Mouse (Mus musculus): ENCODE data around the gene Tmc6.
"Not testable (repeated sequence)": the region's sequence is repeated elsewhere in the genome, so short reads cannot be mapped to it uniquely, and the experiment has no call there.

Tmc6 gene

DNA sequence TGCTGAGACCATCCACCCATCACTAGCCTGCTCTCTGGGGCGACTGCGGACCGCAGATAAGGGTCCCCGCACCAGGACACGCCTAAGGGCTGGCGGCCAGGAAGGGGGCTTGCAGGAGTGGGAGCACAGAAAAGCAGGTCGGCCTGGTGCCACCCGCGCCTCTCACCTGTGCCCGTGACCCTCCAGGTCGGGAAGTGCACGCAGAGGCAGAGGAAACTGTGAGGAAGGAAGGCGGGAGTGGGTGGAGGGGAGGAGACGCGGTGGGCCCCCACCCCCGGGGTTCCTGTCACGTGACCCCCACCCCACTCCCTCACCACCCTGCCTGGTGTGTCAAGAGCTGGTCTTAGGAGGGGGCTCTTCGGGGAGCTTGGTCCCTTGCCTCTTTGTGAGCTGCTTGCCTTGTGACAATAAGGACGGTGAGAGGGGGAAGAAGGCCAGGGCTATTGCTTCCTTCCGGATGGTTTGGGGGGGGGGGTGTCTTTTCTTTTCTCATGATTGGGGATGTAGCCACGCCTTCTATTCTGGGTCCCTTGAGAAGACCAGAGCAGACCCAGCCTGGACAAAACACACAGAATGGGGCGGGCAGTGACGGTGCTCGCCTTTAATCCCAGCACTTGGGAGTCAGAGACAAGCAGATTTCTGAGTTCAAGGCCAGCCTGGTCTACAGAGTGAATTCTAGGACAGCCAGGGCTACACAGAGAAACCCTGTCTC lies at the start of gene Tmc6, which contains the start of gene Tmc8:
Gene Tmc6, minus strand, starts transcription at position 206 of the 712 bp plus-strand sequence.
Gene Tmc8, plus strand, starts transcription at position 84 of the 712 bp plus-strand sequence.
- no peak for DNase-seq

DNA sequence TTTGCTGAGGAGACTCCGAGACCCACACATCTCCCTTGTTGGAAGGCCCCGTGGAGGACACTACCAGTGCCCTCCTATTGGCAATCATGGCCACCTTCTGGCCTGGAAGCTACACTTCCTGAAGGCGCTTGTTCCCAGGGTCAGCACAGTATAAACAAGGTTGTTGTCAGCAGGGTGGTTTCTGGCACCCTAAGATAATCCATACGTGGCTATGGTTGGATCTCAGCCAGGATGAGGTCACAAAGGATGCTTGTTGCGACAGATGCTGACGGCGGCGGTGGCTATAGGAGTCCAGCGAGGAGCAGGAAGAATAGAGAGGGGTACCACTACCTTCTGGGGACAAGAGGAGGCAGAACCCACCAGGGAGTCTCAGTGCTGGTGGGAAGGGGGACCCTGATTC lies 48.4 kb upstream of the Tmc6 start:
- DNase-seq = no peak

DNA sequence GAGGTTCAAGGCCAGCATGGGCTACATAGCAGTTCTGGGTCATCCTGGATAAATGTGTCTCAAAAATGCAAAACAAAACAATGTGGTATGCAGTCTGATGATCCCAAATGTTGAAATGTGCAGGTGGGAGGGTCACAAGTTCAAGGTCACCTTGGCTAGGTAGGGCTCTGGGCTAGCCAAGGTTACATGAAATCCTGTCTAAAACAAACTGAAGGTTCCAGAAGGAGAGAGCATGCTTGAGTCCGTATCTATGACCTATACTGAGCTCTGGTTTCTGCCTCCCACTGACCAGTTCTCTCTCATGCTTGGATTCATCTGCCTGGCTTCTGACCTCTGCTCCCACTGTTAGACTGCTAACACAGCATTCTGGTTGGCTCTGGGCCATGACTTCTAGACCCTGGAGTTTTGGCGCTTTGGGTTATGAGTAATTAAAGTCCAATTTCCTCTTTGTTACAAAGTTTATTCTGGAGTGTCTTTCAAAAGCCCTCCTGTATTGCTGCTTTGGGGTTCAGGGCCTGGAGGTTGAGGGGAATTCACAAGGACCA lies 47.7 kb upstream of the Tmc6 start:
- no peak for DNase-seq

DNA sequence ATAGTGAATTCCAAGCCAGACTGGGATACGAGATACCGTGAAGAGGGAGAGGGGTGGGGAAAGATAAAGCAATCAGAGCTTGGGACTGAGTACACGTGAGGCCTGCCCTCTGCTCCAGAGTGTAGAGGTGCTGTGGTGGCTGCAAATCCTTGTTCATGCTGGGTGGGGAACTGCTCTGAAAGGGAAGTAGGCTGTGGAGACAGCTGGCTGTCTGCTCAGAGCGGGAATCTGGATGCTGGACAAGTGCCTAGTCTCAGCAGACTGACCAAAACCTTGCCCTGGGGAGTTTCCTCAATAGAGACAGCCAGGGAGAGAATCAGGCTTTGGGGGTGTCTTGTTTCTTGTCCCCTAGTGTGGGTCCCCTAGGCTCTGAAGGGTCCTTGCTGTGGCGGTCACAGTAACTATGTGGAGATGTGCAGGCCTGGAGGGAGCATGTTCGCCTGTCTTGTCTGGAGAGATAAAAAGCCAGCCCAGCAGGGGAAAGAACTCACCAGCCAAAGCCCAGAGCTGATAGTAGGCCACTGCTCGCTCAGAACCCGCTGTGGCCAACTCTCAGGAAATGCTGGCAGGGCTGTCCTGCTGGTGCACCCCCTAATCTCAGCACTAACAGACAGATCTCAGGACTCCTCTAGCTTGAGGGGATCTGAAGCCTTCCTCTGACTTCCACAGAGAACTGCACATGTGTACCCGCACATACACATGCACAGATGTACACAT lies 47.0 kb upstream of the Tmc6 start:
- DNase-seq = no peak

DNA sequence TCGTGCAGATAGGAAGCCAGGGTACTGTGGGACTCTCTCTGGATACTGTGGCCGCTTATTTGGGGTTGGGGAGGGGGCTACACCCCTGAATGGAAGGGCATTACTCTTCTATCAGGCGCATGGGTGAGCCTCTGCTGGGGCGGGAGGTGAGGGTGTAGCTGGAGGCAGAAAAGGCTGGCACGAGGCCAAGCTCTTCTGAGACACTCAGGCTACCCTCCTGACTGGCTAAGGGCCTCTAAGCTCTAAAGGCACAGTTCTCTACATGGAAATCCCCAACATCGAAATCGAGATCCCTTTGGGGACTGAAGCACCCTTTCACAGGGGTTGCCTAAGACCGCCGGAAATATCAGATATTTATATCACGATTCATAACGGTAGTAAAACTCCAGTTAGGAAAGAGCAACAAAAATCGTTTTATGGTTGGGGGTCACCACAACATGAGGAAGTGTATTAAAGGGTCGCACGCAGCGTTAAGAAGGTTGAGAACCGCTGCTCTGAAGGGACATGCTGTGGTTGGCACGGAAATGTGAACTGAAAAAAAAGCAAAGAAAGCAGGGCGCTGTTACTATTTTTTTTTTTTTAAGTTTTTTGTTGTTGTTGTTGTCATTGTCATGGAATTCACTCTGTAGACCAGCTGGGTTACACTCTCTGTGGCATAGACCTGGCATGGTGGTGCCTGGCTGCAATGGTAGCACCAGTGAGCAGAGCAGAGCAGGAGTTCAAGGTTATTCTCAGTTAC lies 46.3 kb upstream of the Tmc6 start:
- no peak for DNase-seq

DNA sequence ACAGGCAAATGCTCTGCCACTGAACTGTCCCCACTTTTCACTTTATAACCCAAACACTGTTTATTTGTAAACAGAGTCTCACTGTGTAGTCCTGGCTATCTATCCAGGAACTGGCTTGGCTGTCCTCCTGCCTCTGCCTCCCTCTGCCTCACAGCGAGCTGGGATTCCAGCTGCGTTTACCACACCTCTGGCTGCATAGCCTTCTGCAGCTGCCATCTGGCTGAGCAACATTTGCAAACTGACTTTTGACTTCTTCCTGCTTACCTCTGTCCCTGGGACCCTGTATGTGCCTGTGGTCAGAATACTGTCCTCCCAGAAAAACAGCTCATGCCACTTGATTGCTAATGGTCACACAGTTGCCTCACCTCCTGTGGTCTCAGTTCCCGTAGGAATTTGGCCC lies 45.4 kb upstream of the Tmc6 start:
- no peak for DNase-seq

DNA sequence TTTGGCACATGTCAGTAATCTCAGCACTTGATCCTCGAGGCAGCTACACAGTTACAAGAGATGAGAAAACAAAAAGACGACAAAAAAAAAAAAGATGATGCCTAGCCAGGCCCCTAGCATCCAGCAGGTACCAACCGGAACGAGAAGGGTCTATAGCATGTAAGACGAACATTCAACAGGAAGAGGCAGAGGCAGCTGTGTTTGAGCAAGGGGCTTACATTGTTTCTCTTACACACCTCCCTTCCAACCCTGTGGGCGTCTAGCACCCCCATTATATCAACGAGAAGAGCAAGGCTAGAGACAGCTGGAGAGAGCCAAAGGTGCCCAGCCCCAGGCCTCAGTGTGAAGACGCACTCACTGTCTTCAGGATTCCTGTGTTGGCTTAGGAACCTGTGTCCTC lies 44.9 kb upstream of the Tmc6 start:
- no peak for DNase-seq

DNA sequence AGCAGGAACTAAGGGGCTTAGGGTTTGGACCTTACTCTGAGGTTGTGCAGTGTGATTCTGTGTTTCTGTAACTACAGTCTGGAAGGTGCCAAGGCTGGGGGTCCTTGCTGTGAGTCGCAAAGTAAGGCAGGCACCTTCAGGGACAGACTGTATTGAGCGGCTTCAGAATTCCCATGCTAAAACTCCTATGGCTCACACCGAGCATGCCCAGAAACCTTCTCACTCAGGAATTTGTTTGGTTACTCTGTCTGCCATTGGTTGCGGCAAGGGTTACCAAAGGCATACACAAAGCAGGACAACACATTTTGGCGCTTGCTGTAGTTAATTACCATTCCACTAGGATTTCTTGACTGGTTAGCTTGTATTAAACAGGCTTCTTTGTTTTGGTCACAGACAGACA lies 44.2 kb upstream of the Tmc6 start:
- no peak for DNase-seq

DNA sequence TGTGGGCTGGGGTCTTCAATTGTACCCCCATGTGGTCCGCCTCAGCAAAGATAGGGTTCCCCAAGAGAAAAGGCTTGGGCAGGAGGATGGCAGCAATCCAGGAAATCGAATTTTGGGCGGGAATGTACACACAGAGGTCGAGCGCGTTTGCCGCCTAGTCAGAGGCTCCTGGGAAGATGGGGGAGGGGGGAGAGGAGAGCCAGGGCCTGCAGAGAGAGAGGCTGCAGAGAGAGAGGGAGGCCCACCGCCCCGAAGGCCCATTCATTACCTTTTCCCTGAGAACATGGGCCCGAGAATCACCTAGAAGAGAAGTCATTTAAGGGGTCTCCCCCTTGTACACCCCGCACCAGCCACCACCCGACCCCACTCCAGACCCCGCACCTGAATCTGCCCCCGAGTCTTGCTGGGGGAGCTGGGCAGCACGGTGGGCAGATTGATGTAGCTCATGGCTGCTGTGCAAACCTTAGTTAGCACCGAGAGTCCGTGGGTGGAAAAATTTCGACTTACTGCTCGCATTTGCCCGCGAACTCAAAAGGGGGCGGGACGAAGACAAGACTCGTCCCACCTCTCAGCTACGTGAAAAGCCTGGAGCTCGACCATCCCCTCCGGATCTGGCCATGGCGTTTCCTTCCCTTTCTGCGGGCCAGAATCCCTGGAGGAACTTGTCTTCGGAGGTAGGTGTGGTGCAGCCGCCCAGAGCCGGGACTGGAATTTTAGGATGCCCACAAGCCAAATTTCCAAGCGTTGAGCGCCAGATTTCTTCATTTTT lies 43.5 kb upstream of the Tmc6 start, which contains the start of the genes Afmid and Tk1:
Gene Afmid, plus strand, starts transcription at position 592 of the 769 bp plus-strand sequence.
Gene Tk1, minus strand, starts transcription at position 760 of the 769 bp plus-strand sequence.
- DNase-seq = no peak

DNA sequence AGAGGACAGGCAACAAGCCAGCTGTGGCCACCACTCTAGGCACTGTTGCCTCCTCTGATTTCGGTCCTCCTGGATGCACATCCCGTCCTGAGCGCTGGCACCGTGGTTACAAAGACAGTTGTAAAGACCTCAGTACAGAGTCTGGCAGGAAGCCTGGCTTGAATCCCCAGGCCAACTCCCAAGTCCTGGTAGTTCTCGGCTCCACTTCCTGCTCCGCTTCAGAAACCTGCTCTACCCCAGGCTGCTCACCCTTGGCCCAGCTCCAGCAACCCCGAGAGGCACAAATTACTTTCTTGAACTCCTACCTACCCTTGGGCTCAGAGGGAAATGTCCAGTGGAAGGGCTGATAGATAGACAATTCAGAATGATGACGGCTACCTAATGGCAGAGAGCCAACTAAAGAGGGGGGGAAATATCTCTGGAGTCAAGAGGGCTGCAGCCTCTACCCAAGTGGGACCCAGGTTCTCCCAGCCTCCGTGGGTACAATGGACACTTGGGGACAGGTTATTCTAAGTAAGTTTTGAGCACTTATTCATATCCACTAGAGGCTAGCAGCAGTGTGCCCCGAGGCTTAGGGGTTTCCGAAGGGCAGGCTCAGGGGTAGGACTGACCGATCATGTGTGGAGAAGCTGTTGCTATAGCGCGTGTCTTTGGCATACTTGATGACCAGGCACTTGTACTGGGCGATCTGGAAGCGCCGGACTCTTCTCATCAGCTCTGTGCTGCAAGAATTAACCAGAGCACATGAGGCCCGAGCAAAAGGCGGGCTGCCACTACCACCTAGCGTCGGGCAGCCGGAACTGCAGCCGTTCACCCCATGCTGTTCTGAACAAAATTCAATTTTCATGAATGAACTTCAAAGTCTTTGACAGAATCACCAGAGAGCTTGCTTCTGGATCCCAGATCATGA lies 42.3 kb upstream of the Tmc6 start:
- DNase-seq = peak; percentile 67

DNA sequence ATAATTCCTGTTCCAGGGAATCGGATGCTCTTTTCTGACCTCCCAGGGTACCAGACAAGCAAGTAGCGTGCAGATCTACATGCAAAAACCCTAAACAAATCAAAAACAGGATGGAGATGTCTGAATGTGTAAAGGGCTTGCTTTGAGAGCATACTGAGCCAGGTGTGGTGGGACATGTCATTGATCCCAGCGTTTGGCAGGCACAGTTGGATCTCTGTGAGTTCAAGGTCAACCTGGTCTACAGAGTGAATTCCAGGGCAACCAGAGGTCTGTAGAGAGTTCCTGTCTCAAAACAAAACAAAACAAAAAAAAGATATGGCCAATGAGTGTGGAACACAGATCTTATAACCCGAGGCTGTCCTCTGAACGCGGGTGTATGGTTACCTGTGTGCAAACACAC lies 41.4 kb upstream of the Tmc6 start:
- DNase-seq = no peak

DNA sequence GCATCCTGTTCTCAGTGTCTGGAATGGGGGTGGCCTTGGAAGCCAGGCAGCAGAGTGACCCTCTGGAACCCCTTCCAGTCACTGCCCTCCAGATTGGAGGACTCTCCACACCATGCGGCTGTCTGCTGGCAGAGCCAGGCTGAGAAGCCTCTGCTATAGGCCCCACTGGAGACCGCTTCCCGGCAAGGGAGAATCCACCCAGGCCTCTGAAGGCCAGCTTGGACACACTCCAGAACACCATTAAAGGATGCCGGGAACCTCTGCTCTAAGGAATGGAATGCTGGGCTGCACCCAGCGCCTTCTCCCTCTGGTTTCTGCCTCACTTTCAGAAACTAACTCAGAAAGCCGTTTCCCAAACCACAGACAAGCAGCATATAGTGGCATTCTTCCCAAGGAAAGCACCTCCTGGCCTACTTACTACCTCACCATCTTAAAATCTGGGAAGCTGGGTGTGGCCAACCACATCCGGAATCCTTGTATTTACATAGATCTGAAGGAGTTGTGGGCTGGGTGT lies 40.8 kb upstream of the Tmc6 start:
- DNase-seq = no peak

DNA sequence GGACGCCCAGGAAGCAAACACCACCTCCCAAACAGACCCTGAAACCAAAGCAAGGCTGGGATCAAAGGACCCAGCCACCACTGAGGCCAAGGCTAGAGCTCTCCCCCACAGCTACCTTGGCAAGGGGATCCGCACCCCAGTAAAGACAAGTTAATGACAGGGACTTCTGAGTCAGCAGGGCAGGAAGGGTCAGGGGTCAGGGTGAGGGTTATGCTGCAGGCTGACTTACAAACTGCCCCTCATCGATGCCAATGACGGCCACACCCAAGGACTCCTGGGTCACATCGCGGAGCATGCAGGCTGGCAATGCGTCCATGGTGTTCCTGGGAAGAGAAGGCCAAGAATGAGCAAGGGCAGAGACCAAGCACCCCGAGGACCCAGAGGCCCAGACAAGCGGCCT lies 39.9 kb upstream of the Tmc6 start:
- DNase-seq = no peak

DNA sequence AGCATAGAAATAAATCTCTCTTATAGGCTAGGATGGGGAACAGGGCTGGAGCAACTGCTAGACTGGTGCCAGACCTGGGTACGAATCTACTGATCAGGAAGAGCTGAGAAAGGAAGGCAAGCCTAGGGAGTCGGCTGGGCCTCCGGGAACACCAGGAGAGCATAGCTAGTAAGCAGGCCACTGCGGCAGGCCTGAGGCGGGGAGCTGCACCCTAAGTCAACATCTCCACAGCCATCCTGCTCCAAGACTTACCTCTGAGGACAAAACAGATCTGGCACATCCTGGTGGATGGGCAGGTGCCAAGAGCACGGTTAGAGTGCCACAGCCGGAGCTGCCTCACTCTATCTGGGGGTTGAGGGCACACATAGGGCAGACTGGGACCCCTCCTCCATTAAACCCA lies 38.2 kb upstream of the Tmc6 start:
- DNase-seq = no peak

DNA sequence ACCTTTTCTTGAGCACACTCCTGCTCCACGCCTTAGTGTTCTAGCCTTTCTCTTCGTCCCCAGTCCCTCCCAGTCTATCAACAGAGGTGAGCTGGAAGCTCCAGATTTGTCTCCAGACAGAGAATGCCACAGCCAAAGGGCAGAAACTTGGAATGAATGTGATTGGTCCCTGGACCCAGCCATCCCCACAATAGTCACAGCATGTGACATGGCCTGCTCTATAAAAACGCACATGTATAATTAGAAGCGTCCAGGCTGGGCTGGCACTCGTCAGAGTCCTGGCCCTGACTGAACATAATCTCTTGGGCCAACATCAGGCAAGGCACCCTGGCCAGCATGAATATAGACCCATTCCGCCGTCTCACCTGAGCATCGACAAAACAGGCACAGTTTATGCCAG lies 37.1 kb upstream of the Tmc6 start:
- no peak for DNase-seq

DNA sequence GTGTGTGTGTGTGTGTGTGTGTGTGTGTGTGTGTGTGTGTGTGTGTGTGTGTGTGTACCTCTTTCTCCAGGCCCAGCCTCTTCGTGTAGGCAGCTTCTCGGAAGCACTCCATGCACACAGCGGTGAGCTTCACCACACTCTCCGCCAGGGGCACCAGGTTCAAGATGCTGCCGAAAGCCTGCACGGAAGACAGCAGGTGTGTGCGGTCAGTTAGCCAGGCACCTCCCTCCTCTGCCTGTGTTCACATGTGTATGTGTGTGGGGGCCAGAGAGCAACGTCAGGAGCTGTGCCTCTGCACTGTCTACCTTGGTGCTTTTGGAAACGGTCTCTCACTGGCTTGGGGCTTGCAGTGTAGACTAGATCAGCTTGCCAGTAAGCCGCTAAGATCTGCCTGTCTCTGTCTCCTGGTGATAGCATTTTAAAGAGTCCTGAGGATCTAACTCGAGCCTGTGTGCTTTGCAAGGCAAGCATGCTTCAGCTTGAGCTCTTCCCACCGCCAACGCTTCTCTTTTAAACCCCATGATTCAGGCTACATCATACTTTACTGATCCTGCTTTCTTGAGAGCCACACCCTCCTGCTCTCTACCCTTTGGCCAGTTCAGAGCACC lies 34.5 kb upstream of the Tmc6 start:
- no peak for DNase-seq

DNA sequence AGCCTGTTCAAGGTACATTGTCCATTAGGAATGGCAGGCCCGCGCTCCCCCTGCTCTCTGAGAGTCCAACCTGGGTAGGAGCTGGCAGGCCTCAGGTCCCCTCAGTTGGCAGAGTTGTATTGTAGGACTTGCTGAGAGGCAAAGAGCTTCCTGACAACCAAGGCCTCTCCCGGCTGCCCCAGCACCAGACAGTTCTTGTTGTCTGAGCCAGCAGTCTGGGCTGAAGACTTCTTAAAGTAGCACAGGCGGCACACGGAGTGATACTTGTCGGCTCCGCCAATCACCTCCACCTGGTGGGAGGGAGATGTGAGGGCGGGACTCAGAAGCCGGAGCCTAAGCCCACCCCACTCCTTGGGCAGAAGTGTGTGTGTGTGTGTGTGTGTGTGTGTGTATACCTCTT lies 33.9 kb upstream of the Tmc6 start:
- DNase-seq = not testable (repeated sequence)

DNA sequence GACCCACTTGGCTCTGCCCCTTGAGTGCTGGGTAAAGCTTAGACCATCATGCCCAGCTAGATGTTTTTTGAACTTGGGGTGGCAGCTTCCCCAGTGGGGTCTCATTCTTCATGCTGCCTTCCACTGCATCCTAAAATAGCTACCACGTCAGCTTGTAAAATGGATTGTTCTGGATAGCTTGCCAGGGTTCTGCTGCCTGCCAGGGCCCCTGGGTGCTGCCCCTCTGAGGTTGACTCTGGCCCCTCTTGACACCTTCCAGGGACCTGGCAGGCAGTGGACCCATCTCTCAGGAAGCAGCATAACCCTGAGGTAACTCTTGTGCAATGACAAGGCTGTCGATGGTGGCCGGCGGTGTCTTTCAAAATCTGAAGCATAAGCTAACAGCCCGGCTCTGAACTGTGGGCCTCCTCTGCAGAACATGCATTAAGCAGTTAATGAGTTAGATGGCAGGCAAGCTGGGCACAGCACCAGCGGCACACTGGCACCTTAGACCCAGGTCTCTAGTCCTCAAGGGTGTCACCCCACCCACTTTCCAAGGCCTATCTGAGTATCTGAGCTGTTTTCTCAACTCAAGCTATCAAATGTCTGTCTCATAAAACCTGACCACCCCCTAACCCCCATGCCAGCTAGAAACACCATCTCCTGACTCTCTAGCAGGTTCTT lies 32.8 kb upstream of the Tmc6 start:
- no peak for DNase-seq

DNA sequence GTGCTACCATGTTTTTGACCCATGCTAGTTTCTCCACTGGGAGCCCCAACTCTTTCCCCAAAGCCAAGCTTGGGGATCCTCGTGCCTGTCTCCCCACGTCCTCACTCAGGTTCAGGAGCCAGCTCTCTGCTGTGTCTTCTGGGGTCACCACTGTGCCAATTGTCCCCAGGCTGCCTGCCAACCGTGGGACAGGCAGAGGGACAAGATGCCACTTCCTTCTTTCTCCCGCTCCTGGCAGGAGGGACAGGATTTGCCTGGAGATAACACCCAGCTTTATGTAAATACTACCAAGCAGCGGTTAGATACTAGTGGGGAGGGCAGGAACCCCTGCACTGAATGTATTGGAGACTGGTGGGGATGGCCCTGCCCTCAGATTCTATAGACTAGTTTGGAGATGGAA lies 31.9 kb upstream of the Tmc6 start:
- DNase-seq = no peak

DNA sequence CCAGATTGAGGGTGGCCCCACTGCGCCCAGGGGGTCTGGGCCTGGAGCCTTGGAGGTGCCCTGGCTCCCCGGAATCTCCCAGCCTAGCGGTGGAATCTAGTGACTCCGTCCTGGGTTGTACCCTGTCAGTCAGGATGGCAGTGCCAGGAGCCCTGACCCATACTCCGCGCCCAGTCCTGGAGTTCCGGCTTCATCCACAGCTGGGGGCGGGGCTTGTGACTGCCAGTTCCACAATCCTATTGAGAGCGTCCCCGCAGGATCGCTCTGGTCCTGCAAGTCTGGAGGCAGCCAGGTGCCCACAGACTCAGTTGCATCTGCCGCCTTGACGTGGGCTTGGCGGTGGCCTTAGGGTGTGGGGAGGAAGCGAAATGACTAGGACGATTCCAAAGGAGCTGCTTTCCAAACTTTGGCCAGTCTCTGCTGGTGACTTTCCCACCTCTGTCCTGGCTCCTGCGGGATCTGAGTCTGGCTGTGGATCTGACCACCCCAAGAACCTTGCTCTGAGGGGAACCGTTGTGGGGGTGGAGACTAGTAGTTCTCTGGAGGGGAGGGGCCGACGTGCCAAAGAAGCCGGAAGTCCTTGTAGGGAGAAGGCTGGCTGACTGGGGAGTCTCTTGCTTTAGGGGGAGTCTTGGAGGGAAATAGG lies 28.5 kb upstream of the Tmc6 start:
- no peak for DNase-seq

Measured in cerebellum, adult 11 months (tissue).